Mouse (Mus musculus): ENCODE measurements around the gene Pard3b. TPM values are rescaled to one million over a fixed set of nuclear protein-coding genes. Genes with fewer than 3 reads are reported as not detected.
A peak's percentile ranks its signal among the peaks of the same experiment; 100 is the strongest.

The Pard3b gene
- polyA plus RNA-seq, 1 experiment from 2014 or later: 19.6 TPM

DNA sequence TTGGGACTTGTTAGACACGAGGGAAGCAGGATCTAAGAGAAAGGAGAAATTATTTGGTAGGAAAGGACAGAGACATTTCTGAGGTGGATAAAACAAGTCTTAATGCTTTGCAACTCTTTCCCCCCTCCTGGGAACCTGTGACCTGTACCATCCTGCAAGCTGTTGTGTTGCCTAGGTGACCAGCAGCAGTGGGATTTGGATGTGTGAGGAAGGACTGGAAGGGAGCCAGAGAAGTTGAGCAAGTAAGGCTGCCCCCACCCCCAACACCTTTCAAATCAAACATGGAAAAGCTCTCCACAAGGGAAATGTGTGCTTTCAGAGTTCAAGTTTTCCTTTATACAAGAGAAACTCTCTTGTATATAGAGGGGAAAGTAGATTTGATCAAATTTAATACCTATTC, 595.4 kb downstream of the Pard3b start:
- Histone ChIP-seq H3K27ac (ENCODE audit: low read depth) (no peak overlapping the region), H3K4me1 (ENCODE audit: insufficient read depth) (no peaks in the 10 kb centered on the region), H3K9me3 (ENCODE audit: low read depth, low read length) (no peaks in the 10 kb centered on the region), H3K36me3 (ENCODE audit: insufficient read depth) (no peaks in the 10 kb centered on the region), H3K4me2 (no peak overlapping the region), H3K4me3 (ENCODE audit: low read depth, low read length) (no peak overlapping the region), H3K27me3 (ENCODE audit: insufficient read depth, low read length) (no peaks in the 10 kb centered on the region), H3K9ac (no peak overlapping the region)
- no peak for TF ChIP-seq CTCF (IDR thresholded peaks at IDR 0.05; ENCODE audit: low read depth)
- ATAC-seq (ENCODE audit: insufficient read depth) (peak; percentile 49; the same call in 1 of the 2 replicates), DNase-seq (peak; percentile 65)
- WGBS: 28% methylated on average over 1 of the region's 1 CpGs

DNA sequence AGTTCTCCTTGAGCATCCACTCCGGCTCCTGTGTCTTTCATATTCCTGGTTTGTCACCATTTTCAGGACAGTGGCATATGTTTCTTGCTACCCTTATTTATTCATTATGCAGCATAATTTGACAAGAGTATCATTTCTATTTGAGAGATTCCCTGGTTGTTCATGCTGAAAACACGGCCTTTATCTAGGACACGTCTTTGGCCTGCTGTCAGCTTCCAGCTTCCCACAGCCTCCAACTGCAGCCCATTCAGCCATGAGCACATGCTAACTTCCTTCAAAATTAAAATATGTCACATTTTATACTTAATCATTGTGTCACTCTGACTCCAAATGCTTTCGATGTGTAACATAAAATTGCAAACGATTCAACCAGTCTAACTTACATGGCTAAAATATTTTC, 596.5 kb downstream of the Pard3b start:
- no peaks in the 10 kb centered on the region for H3K27me3 ChIP-seq (ENCODE audit: insufficient read depth, low read length)
- no peak overlapping the region for H3K9ac ChIP-seq
- no peak overlapping the region for H3K4me3 ChIP-seq (ENCODE audit: low read depth, low read length)
- ATAC-seq (ENCODE audit: insufficient read depth): no peak
- no peak overlapping the region for H3K27ac ChIP-seq (ENCODE audit: low read depth)
- TF ChIP-seq CTCF (IDR thresholded peaks at IDR 0.05; ENCODE audit: low read depth): no peak
- no peak overlapping the region for H3K4me2 ChIP-seq
- 80% methylated on average over 5 of the region's 5 CpGs for WGBS
- DNase-seq: no peak
- no peaks in the 10 kb centered on the region for H3K36me3 ChIP-seq (ENCODE audit: insufficient read depth)
- no peaks in the 10 kb centered on the region for H3K9me3 ChIP-seq (ENCODE audit: low read depth, low read length)
- no peaks in the 10 kb centered on the region for H3K4me1 ChIP-seq (ENCODE audit: insufficient read depth)

DNA sequence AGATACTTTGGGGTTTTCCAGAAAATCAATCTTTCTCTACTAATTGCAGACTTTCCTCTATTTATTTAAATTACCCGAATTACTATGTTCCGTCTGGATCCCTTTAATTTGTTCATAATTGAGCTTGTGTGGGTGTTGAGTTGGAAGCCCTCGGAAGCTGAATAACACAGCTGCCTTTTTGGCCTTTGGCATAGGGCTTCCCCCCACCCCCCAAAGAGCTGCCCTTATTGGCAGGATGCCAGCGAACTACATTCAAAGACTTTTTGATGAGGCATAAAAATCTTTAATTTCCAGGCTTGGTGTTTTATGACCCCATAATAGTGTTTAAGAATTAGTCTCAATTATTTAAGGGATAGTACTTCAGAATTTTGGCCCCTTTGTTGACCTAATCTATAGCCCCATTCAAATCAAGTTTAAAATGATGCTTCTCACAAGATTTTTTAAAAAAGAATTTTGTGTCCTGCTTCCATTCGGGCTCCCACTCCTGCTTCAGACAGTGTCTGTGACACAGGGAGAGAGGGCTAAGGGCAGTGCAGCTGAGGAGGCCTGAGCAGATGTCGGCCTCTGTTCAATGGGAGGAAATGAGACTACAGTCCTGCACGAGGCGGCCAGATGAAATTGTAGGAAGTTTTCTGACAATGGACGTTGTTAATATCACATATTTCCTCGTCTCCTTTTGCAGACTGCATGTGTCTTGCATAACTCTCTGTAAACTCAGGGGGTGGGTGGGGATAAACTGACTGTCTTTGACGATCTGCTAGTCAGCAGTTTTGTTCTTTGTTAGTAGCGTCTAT, 605.8 kb downstream of the Pard3b start:
- no peak overlapping the region for H3K4me3 ChIP-seq (ENCODE audit: low read depth, low read length)
- no peaks in the 10 kb centered on the region for H3K27me3 ChIP-seq (ENCODE audit: insufficient read depth, low read length)
- ATAC-seq (ENCODE audit: insufficient read depth) (peak; percentile 89), DNase-seq (peak; percentile 76)
- H3K9ac ChIP-seq: no peak overlapping the region
- H3K4me1 ChIP-seq (ENCODE audit: insufficient read depth): no peaks in the 10 kb centered on the region
- H3K27ac ChIP-seq (ENCODE audit: low read depth): peak overlapping the region; percentile 75
- H3K36me3 ChIP-seq (ENCODE audit: insufficient read depth): no peaks in the 10 kb centered on the region
- H3K4me2 ChIP-seq: peak overlapping the region; percentile 15; the same call in 1 of the 2 replicates
- WGBS: 28% methylated on average over 12 of the region's 12 CpGs
- TF ChIP-seq CTCF (IDR thresholded peaks at IDR 0.05; ENCODE audit: low read depth): no peak
- no peaks in the 10 kb centered on the region for H3K9me3 ChIP-seq (ENCODE audit: low read depth, low read length)

DNA sequence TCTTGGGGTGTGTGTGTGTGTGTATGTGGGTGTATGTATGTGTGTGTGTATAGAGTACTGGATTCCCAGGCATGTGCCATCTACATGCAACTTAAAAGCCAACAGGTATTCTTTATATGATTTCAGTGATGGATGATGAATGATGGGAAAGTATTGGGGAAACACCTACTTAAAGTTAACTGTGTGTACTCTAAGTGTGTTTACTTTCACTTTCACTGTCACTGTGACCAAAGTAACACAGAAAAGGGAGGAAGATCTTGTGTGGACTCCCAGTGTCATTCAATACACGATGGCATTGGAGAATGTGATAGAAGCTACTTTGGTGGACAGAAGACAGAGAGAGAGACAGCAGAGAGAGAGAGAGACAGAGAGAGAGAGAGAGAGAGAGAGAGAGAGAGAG, 613.8 kb downstream of the Pard3b start:
- H3K4me1 ChIP-seq (ENCODE audit: insufficient read depth): no peaks in the 10 kb centered on the region
- TF ChIP-seq CTCF (IDR thresholded peaks at IDR 0.05; ENCODE audit: low read depth): no peak
- ATAC-seq (ENCODE audit: insufficient read depth): no peak

DNA sequence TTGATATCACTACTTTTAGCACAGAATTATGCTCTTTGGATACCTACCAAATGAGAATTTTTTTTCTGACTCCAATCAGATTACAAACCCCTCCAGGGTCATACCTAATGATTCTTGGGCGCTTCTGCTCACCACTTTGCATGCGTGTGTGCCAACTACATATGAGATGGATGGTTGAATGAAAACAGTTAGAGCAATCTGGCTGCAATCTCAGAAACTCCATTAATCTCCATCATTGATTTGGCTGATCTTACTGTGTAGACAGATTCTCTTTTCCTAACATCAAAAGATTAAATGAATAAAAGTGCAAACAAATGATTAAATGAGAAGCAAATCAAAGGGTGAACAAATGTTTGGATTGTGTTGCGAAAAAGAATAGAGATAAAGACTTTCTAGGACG, 615.7 kb downstream of the Pard3b start:
- no peak for TF ChIP-seq CTCF (IDR thresholded peaks at IDR 0.05; ENCODE audit: low read depth)
- 50% methylated on average over 4 of the region's 4 CpGs for WGBS
- H3K27me3 ChIP-seq (ENCODE audit: insufficient read depth, low read length): no peaks in the 10 kb centered on the region
- DNase-seq (no peak), ATAC-seq (ENCODE audit: insufficient read depth) (no peak)
- H3K4me3 ChIP-seq (ENCODE audit: low read depth, low read length): no peak overlapping the region
- no peak overlapping the region for H3K27ac ChIP-seq (ENCODE audit: low read depth)
- no peaks in the 10 kb centered on the region for H3K36me3 ChIP-seq (ENCODE audit: insufficient read depth)
- H3K4me1 ChIP-seq (ENCODE audit: insufficient read depth): no peaks in the 10 kb centered on the region
- H3K4me2 ChIP-seq: no peak overlapping the region
- H3K9ac ChIP-seq: no peak overlapping the region
- no peaks in the 10 kb centered on the region for H3K9me3 ChIP-seq (ENCODE audit: low read depth, low read length)

More for the DNA sequence above, 613.8 kb downstream of the Pard3b start:
- Histone ChIP-seq H3K4me3 (ENCODE audit: low read depth, low read length) (no peak overlapping the region), H3K27ac (ENCODE audit: low read depth) (no peak overlapping the region), H3K27me3 (ENCODE audit: insufficient read depth, low read length) (no peaks in the 10 kb centered on the region), H3K9me3 (ENCODE audit: low read depth, low read length) (no peaks in the 10 kb centered on the region), H3K36me3 (ENCODE audit: insufficient read depth) (no peaks in the 10 kb centered on the region), H3K4me2 (no peak overlapping the region), H3K9ac (no peak overlapping the region)
- no peak for DNase-seq
- 86% methylated on average over 1 of the region's 1 CpGs for WGBS

DNA sequence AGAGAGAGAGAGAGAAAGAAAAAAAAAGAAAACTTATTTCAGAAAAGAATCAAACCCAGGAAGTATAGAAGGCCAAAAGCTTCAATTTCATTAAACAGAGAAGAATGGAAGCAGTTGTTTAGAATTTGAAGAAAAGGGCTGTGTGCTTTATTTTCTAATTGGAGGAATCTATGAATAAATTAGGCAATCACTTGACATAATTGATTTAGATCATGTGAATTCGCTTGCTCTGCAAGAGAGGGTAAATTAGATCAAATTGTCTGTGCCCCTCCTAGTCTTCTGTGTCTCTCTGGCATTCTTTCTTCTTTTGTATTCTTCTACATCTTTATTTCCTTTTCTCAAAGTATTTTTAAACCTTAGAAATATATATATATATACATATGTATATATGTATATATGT, 616.3 kb downstream of the Pard3b start:
- no peak overlapping the region for H3K27ac ChIP-seq (ENCODE audit: low read depth)
- no peaks in the 10 kb centered on the region for H3K36me3 ChIP-seq (ENCODE audit: insufficient read depth)
- no peak overlapping the region for H3K4me3 ChIP-seq (ENCODE audit: low read depth, low read length)
- no peaks in the 10 kb centered on the region for H3K9me3 ChIP-seq (ENCODE audit: low read depth, low read length)
- TF ChIP-seq CTCF (IDR thresholded peaks at IDR 0.05; ENCODE audit: low read depth): no peak
- WGBS: 82% methylated on average over 1 of the region's 1 CpGs
- no peak overlapping the region for H3K9ac ChIP-seq
- no peak overlapping the region for H3K4me2 ChIP-seq
- no peak for ATAC-seq (ENCODE audit: insufficient read depth)
- DNase-seq: no peak
- H3K27me3 ChIP-seq (ENCODE audit: insufficient read depth, low read length): no peaks in the 10 kb centered on the region
- H3K4me1 ChIP-seq (ENCODE audit: insufficient read depth): no peaks in the 10 kb centered on the region

DNA sequence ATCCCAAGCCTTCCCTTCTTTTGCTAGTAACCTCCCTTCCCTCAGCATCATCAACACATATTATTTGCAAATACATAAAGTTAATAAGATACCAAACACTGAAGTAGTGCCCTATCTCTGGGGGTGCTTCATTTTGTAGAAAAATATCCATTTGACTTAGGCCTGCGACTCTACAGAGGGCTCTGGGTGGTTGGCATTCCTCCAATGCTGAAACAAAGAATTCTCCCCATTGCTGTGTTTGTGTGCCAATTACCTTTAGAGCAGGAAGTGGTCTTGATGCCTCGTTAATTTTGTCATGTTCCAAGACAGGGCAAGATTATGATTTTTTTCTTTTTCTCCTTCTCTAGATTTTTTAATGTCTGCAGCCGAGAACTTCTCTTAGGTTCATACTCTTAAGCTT, 637.8 kb downstream of the Pard3b start:
- Histone ChIP-seq H3K4me3 (ENCODE audit: low read depth, low read length) (no peak overlapping the region), H3K9me3 (ENCODE audit: low read depth, low read length) (no peaks in the 10 kb centered on the region), H3K4me2 (no peak overlapping the region), H3K36me3 (ENCODE audit: insufficient read depth) (no peaks in the 10 kb centered on the region), H3K27ac (ENCODE audit: low read depth) (no peak overlapping the region), H3K27me3 (ENCODE audit: insufficient read depth, low read length) (no peaks in the 10 kb centered on the region), H3K9ac (no peak overlapping the region), H3K4me1 (ENCODE audit: insufficient read depth) (no peaks in the 10 kb centered on the region)
- ATAC-seq (ENCODE audit: insufficient read depth) (no peak), DNase-seq (no peak)
- WGBS: 69% methylated on average over 3 of the region's 3 CpGs
- TF ChIP-seq CTCF (IDR thresholded peaks at IDR 0.05; ENCODE audit: low read depth): no peak

Data from lung, embryonic 14.5 days (tissue).